Mouse (Mus musculus) testis, adult 2 months (tissue): ENCODE measurements around the gene Aldh3b2.

Experiments used
- CTCF ChIP-seq: fragments of 200-500 bp; IDR thresholded peaks from 2 replicates; pipeline ENCODE4 v1.5.1; 2012; ENCODE audit warnings: low read depth, mild to moderate bottlenecking, inconsistent platforms, low read length, moderate library complexity; ENCODE audit not compliant: control insufficient read depth, insufficient read depth, insufficient replicate concordance
- POLR2A ChIP-seq: fragments of 200-500 bp; IDR thresholded peaks from 2 replicates; pipeline ENCODE4 v1.6.1; 2012; ENCODE audit warnings: low read depth, mild to moderate bottlenecking, inconsistent platforms, low read length, moderate library complexity; ENCODE audit not compliant: control insufficient read depth

- TF ChIP-seq CTCF (no peak), POLR2A (no peak)
Measured at GRCm38 (mm10) chr19:3996747-3997146, 24.6 kb downstream of the Aldh3b2 start.
